Mouse (Mus musculus) thymus, postnatal 0 days (tissue): ENCODE results near the gene Pla2g2c. TPM values are rescaled to one million over a fixed set of nuclear protein-coding genes. Genes with fewer than 3 reads are reported as not detected.

Experiments used
- polyA plus RNA-seq: library from polyadenylated mRNA; unstranded; fragments of >200 nt; fragmentation: Nextera tagmentation; extraction: Ambion mirVana; gene quantifications from 2 replicates; pipeline ENCODE4 v1.2.1, GENCODE M21; 2015

Pla2g2c gene
- polyA plus RNA-seq, 1 experiment from 2014 or later = 0.25 TPM

Other genes with a start within 250 kb of the Pla2g2c start
- gene Vwa5b1, start 88.9 kb upstream of the Pla2g2c start, polyA plus RNA-seq = not detected in 2 replicates
- gene Ubxn10, start 12.4 kb downstream of the Pla2g2c start, polyA plus RNA-seq = 0.41 and 0.46 TPM in 2 replicates
- gene Pla2g2f, start 32.8 kb downstream of the Pla2g2c start, polyA plus RNA-seq = 0.15 and 0.25 TPM in 2 replicates
- gene Pla2g2d, start 50.9 kb downstream of the Pla2g2c start, polyA plus RNA-seq = 0.40 and 0.47 TPM in 2 replicates
- gene Pla2g5, start 138.7 kb downstream of the Pla2g2c start, polyA plus RNA-seq = 0.16 and 0.17 TPM in 2 replicates
- gene Gm13030, start 149.2 kb downstream of the Pla2g2c start, polyA plus RNA-seq = not detected in 2 replicates
- gene Pla2g2e, start 153.2 kb downstream of the Pla2g2c start, polyA plus RNA-seq = 1.1 and 1.2 TPM in 2 replicates
- gene Otud3, start 189.2 kb downstream of the Pla2g2c start, polyA plus RNA-seq = 3.9 and 4.4 TPM in 2 replicates
- gene Rnf186, start 242.3 kb downstream of the Pla2g2c start, polyA plus RNA-seq = 0.61 and 1.1 TPM in 2 replicates
- 10.7 and 11.4 TPM in 2 replicates for gene Tmco4, start 248.1 kb downstream of the Pla2g2c start, polyA plus RNA-seq